Mouse (Mus musculus) lung, postnatal 0 days (tissue): ENCODE data around the gene Slc11a2.

Experiments
- CTCF ChIP-seq: IDR thresholded peaks from 2 replicates; pipeline ENCODE4 v1.5.1; 2016; ENCODE audit warnings: antibody characterized with exemption, mild to moderate bottlenecking
- EP300 ChIP-seq: IDR thresholded peaks from 2 replicates; pipeline ENCODE4 v1.6.1; 2016; ENCODE audit warnings: antibody characterized with exemption, mild to moderate bottlenecking, control low read depth

- TF ChIP-seq EP300 (no peak), CTCF (no peak)
These were observed 73.3 kb downstream of the Slc11a2 start for GRCm38 (mm10) chr15:100351501-100352060.
